Comparison of ENCODE assay signal across 8 mouse cellular contexts in genomic region chr16:21641944-21642343, GRCm38 (mm10). TPM values are rescaled to one million over a fixed set of nuclear protein-coding genes. Genes with fewer than 3 reads are reported as not detected.
DNase-seq lines count a peak whose midpoint lies in the region; ATAC-seq and TF ChIP-seq lines count a peak whose summit lies in the region.

No protein-coding gene starts in this region.

- no peak overlapping the region for H3K4me3 ChIP-seq in kidney, embryonic 14.5 days (ENCODE audit: low read length)
- no peak overlapping the region for H3K4me3 ChIP-seq in thymus, adult 2 months (ENCODE audit: control insufficient read depth, insufficient read depth, low read length)
- no peak overlapping the region for H3K4me3 ChIP-seq in forebrain, embryonic 13.5 days

- no peak for TF ChIP-seq CTCF in thymus, adult 2 months (IDR thresholded peaks at IDR 0.05; ENCODE audit: borderline replicate concordance, control insufficient read depth, extremely low read depth, insufficient read depth, low read length, poor library complexity)

- no peak for TF ChIP-seq POLR2A in thymus, adult 2 months (IDR thresholded peaks at IDR 0.05; ENCODE audit: control insufficient read depth, extremely low read depth, insufficient read depth, low read length, poor library complexity)

- no peaks in the 10 kb centered on the region for H3K36me3 ChIP-seq in kidney, embryonic 14.5 days (ENCODE audit: control insufficient read depth, insufficient read depth, low read length)
- no peaks in the 10 kb centered on the region for H3K36me3 ChIP-seq in thymus, adult 2 months (ENCODE audit: control insufficient read depth, insufficient read depth, low read length)
- peaks cover 10% of the 10 kb centered on the region for H3K36me3 ChIP-seq in forebrain, embryonic 13.5 days (ENCODE audit: poor library complexity, severe bottlenecking)

- peak; percentile 28 for DNase-seq in adrenal gland, postnatal 14 days
- no peak for DNase-seq in adrenal gland, adult 18-20 months (ENCODE audit: low spot score in 2 of 2)
- peak; percentile 98 for DNase-seq in heart, adult 11 months
- DNase-seq in lung, postnatal 4 days: peak; percentile 41 to 45
- DNase-seq in thymus, adult 2 months: no peak
- no peak for DNase-seq in T-cell, adult 2 months (ENCODE audit: low spot score)

- no peak overlapping the region for H3K9ac ChIP-seq in kidney, embryonic 14.5 days (ENCODE audit: low read depth, low read length)
- no peak overlapping the region for H3K9ac ChIP-seq in forebrain, embryonic 13.5 days

- H3K4me1 ChIP-seq in kidney, embryonic 14.5 days (ENCODE audit: control insufficient read depth, insufficient read depth, low read length): peaks cover 15% of the 10 kb centered on the region
- peaks cover 7% of the 10 kb centered on the region; the same call in 1 of the 2 replicates for H3K4me1 ChIP-seq in thymus, adult 2 months (replicated peaks; ENCODE audit: control insufficient read depth, insufficient read depth, low read length)
- H3K4me1 ChIP-seq in forebrain, embryonic 13.5 days: peaks cover 8% of the 10 kb centered on the region; the same call in 1 of the 2 replicates

- peak overlapping the region; percentile 69; the same call in 1 of the 2 replicates for H3K27ac ChIP-seq in kidney, embryonic 14.5 days (ENCODE audit: low read depth, low read length)
- no peak overlapping the region for H3K27ac ChIP-seq in thymus, adult 2 months (ENCODE audit: control insufficient read depth, insufficient read depth, low read length)
- no peak overlapping the region for H3K27ac ChIP-seq in forebrain, embryonic 13.5 days

- no peaks in the 10 kb centered on the region for H3K9me3 ChIP-seq in kidney, embryonic 14.5 days (ENCODE audit: control insufficient read depth, low read length)
- no peaks in the 10 kb centered on the region for H3K9me3 ChIP-seq in forebrain, embryonic 13.5 days (replicated peaks)

- no peak for ATAC-seq in kidney, embryonic 14.5 days (ENCODE audit: low FRiP score, low TSS enrichment)
- no peak for ATAC-seq in forebrain, embryonic 13.5 days

- WGBS in kidney, embryonic 14.5 days: 79% methylated on average over 3 of the region's 3 CpGs
- WGBS in thymus, adult 2 months: 43% methylated on average over 3 of the region's 3 CpGs
- 90% methylated on average over 3 of the region's 3 CpGs for WGBS in forebrain, embryonic 13.5 days

- H3K4me2 ChIP-seq in kidney, embryonic 14.5 days (replicated peaks; ENCODE audit: low read depth, low read length): no peak overlapping the region
- H3K4me2 ChIP-seq in forebrain, embryonic 13.5 days: no peak overlapping the region

- no peaks in the 10 kb centered on the region for H3K27me3 ChIP-seq in kidney, embryonic 14.5 days (ENCODE audit: control insufficient read depth, insufficient read depth, low read length)
- H3K27me3 ChIP-seq in thymus, adult 2 months (ENCODE audit: control insufficient read depth, insufficient read depth, low read length): no peaks in the 10 kb centered on the region
- H3K27me3 ChIP-seq in forebrain, embryonic 13.5 days: no peaks in the 10 kb centered on the region

RNA-seq across cellular contexts. Expression of gene 2510009E07Rik, which starts 52.5 kb away (rescaled TPM):
- total RNA-seq in adrenal gland, postnatal 14 days (2021): 16.7 and 17.5 TPM in 2 replicates
- 10 to 100 TPM; 15.9 to 16.5 TPM for total RNA-seq in adrenal gland, adult 18-20 months (2021)
- 8.0 and 12.5 TPM in 2 replicates for polyA plus RNA-seq in kidney, embryonic 14.5 days (2014; fragmentation: Nextera tagmentation; extraction: Ambion mirVana)
- 12.4 and 15.7 TPM in 2 replicates for polyA plus RNA-seq in thymus, adult 2 months (2012; rRNA removed)
- 32.1 and 38.8 TPM in 2 replicates for polyA plus RNA-seq in forebrain, embryonic 13.5 days (2015; fragmentation: Nextera tagmentation; extraction: Ambion mirVana)

Comparison
In these comparisons a context has a peak if more than half of its experiments do, and no peak if none do; other contexts are left out.
1. DNase-seq: peak in adrenal gland, postnatal 14 days (single experiment), heart, adult 11 months (single experiment) and lung, postnatal 4 days (2 of 2); none in adrenal gland, adult 18-20 months (0 of 2), thymus, adult 2 months (single experiment) and T-cell, adult 2 months (single experiment).